Mouse (Mus musculus) forebrain, embryonic 14.5 days (tissue): ENCODE measurements at regions not wholly inside any gene's neighbourhood (a gene's known extent, or its start where the extent isn't known, plus 50 kb on each side); places are given as distances from the start of the nearest gene placed in this dataset.

Source experiments
- ATAC-seq: fragments of 200-750 bp; cut with Nextera tagmentation; 2 replicates; pipeline ENCODE4 v1.8.0; 2017; ENCODE audit warnings: mild to moderate bottlenecking, moderate library complexity
- DNase-seq: peaks from one replicate; pipeline ENCODE4 v3.0.0-alpha.2; 2015; ENCODE audit warnings: low spot score
- H3K27ac ChIP-seq: fragments of 300-500 bp; sonication (generic); 2 replicates; pipeline ENCODE4 v1.5.1; 2014; ENCODE audit warnings: low read depth, mild to moderate bottlenecking, control low read depth, low read length, moderate library complexity
- H3K27me3 ChIP-seq: fragments of 300-500 bp; sonication (generic); replicated peaks from 2 replicates; pipeline ENCODE4 v1.6.1; 2014; ENCODE audit warnings: low read length, control low read depth, mixed read lengths; ENCODE audit not compliant: control insufficient read depth, insufficient read depth
- H3K36me3 ChIP-seq: fragments of 300-500 bp; sonication (generic); 2 replicates; pipeline ENCODE4 v1.6.1; 2014; ENCODE audit warnings: low read length, control low read depth; ENCODE audit not compliant: control insufficient read depth, insufficient read depth
- H3K4me1 ChIP-seq: fragments of 300-500 bp; sonication (generic); 2 replicates; pipeline ENCODE4 v1.6.1; 2014; ENCODE audit warnings: antibody characterized with exemption, low read length, control low read depth; ENCODE audit not compliant: control insufficient read depth, insufficient read depth
- H3K4me2 ChIP-seq: fragments of 300-500 bp; sonication (generic); 2 replicates; pipeline ENCODE4 v1.6.1; 2014; ENCODE audit warnings: mild to moderate bottlenecking, control low read depth, low read length
- H3K4me3 ChIP-seq: fragments of 300-500 bp; sonication (generic); 2 replicates; pipeline ENCODE4 v1.5.1; 2014; ENCODE audit warnings: low read depth, low read length, control low read depth
- H3K9ac ChIP-seq: fragments of 300-500 bp; sonication (generic); 2 replicates; pipeline ENCODE4 v1.6.1; 2014; ENCODE audit warnings: mild to moderate bottlenecking, low read length, control low read depth, moderate library complexity
- H3K9me3 ChIP-seq: fragments of 300-500 bp; sonication (generic); replicated peaks from 2 replicates; pipeline ENCODE4 v1.6.1; 2016; ENCODE audit warnings: low read length, control low read depth, mixed read lengths; ENCODE audit not compliant: control insufficient read depth
- WGBS: fragments of 180-500 bp; shearing (Covaris S2); extraction: QIAGEN DNeasy Blood & Tissue Kit; methylation state at CpG from one replicate; pipeline ENCODE4 v1.1.7; 2014; 5-methylcytosine and 5-hydroxymethylcytosine counted together

DNA sequence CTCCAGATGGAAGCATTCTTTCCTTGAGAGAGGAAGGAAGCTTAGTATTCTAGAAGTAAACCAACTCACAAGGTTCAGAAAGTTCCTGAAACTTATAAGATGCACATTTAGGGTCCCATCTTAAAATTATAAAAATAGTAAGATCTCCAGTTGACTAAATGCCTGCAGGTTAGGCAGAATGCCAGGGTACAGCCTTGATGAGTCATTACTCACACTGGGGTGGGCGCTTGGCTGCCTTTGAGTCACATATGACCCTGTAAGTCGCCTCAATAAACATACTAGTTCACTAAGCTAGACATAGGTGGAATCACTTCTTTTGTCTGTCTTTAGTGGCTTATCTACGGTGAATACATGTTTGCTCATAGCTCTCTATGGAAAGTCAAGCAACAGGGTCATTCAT, 87.9 kb upstream of the Vangl1 start:
- H3K4me1 ChIP-seq = no peaks in the 10 kb centered on the region
- no peaks in the 10 kb centered on the region for H3K36me3 ChIP-seq
- DNase-seq (no peak), ATAC-seq (no peak)
- H3K27me3 ChIP-seq = no peaks in the 10 kb centered on the region
- no peak overlapping the region for H3K4me3 ChIP-seq
- H3K27ac ChIP-seq = no peak overlapping the region
- H3K4me2 ChIP-seq = no peak overlapping the region
- 90% methylated on average over 3 of the region's 3 CpGs for WGBS
- no peak overlapping the region for H3K9ac ChIP-seq
- H3K9me3 ChIP-seq = no peaks in the 10 kb centered on the region

DNA sequence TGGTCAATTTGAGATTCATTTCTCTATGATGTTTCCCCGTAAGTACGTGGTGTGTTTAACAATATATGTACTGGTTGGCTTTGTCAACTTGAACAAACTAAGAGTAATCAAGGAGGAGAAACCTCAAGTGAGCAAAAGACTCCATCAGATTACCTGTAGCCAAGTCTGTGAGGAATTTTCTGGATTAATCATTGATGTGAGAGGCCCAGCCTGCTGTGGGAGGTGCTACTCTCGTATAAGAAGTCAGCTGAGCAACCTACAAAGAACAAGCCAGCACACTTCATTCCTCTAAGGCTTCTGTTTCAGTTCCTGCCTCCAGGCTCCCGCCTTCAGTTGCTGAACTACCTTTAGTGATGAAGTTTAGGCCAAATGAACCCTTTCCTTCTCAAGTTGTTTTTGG, 77.5 kb upstream of the Vangl1 start:
- Histone ChIP-seq H3K4me2 (no peak overlapping the region), H3K9me3 (no peaks in the 10 kb centered on the region), H3K9ac (no peak overlapping the region), H3K4me3 (no peak overlapping the region), H3K4me1 (no peaks in the 10 kb centered on the region), H3K27me3 (no peaks in the 10 kb centered on the region), H3K36me3 (no peaks in the 10 kb centered on the region), H3K27ac (no peak overlapping the region)
- ATAC-seq (no peak), DNase-seq (no peak)
- 81% methylated on average over 4 of the region's 4 CpGs for WGBS

DNA sequence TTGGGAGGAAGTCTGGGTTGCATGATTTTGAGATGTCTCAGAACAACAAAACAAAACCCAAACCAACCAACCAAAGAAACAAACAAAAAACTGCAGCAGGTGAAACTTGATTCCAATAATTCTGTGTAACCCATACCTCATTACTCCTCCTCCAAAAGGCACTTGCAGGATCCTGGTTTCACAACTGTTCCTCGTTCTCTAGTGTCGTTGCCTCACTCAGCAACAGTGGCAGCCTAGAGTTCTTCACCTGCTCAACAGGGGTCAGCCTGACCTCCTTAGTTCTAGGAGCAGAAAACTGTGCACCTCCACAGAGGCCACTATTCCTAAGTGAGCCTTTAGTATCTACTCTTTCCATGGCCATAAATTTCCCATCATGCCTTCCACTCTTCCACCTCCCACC, 72.3 kb upstream of the Vangl1 start:
- no peak for ATAC-seq
- Histone ChIP-seq H3K9me3 (no peaks in the 10 kb centered on the region), H3K27ac (no peak overlapping the region), H3K4me3 (no peak overlapping the region), H3K36me3 (no peaks in the 10 kb centered on the region), H3K4me1 (no peaks in the 10 kb centered on the region), H3K27me3 (no peaks in the 10 kb centered on the region), H3K9ac (no peak overlapping the region), H3K4me2 (no peak overlapping the region)
- WGBS = 79% methylated on average over 2 of the region's 2 CpGs
- DNase-seq = no peak

DNA sequence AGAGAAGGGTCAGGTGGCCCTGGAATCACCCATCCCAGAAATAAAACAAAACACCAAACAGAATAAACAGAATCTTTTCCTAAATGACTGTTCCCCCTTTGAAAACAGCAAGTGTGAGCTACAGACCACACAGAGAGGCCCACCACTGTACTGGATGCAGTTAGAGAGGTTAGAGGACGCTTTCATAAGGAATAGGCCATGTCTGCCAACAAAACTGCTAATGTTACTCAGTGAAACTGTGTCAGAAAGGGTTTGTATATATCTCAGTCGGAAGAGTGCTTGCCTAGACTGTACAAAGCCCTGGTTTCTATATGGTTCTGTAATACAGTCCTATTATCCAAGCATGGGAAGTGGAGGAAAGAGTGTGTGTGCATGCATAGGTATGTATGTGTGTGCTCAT, 71.8 kb upstream of the Vangl1 start:
- no peak overlapping the region for H3K4me2 ChIP-seq
- H3K9ac ChIP-seq = no peak overlapping the region
- no peaks in the 10 kb centered on the region for H3K36me3 ChIP-seq
- H3K9me3 ChIP-seq = no peaks in the 10 kb centered on the region
- ATAC-seq (no peak), DNase-seq (no peak)
- H3K27me3 ChIP-seq = no peaks in the 10 kb centered on the region
- H3K27ac ChIP-seq = no peak overlapping the region
- H3K4me1 ChIP-seq = no peaks in the 10 kb centered on the region
- WGBS = 79% methylated on average over 2 of the region's 2 CpGs
- H3K4me3 ChIP-seq = no peak overlapping the region

DNA sequence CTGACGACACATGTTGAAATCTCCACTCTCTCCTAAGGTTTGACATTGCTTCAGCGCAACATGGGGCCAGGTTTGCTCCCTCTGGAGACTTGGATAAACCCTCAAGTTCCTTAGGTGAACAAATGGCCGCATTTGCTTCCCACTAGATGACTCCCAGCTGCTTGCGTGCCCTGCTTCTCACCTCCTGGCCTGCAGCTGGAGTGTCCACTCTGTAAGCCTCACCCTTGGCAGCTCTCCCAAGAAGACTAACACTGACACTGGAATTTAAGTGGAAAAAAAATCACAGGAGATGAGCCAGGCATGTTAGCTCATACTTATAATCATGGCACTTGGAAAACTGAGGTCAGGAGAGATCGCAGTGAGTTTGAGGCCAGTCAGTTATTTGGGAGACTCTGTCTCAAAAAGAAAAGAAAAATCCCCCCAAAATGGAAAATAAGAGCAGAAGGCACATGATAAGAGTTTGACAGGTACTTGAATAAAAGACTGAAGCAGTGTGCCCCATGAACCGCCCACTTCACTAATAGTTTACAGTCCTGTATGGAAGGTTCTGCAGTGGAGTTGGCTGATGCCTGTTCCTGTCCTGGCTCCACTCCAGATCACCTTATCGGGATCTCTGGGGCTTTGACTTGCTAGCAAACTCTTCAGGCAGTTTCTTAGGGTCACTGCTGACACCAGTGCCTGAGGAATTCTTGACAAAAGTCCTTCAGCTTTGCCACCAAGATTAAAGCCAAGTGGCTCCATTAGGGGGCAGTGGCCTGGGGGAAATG, 70.9 kb upstream of the Vangl1 start:
- WGBS = 89% methylated on average over 7 of the region's 7 CpGs
- H3K9ac ChIP-seq = no peak overlapping the region
- no peak for DNase-seq
- no peaks in the 10 kb centered on the region for H3K36me3 ChIP-seq
- no peaks in the 10 kb centered on the region for H3K9me3 ChIP-seq
- H3K4me2 ChIP-seq = no peak overlapping the region
- no peak for ATAC-seq
- H3K27ac ChIP-seq = no peak overlapping the region
- H3K4me3 ChIP-seq = no peak overlapping the region
- no peaks in the 10 kb centered on the region for H3K27me3 ChIP-seq
- no peaks in the 10 kb centered on the region for H3K4me1 ChIP-seq

DNA sequence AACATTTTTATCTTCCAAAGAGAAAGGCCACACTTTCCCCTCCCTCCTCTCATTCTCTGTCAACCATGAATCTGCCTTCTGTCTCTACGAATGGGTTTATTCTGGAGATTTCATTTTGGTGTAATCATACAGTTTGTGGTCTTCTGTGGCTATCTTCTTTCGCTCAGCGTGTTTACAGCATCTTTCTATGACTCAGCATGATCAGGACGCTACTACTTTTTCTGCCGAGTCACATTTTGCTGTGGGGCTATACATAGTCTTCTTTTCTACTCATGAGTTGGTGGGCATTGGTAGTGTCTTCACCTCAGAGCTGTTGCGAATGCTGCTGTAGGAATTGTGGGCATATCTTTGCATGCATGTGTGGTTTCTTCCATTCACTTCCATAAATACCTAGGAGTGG, 66.3 kb upstream of the Vangl1 start:
- Histone ChIP-seq H3K36me3 (no peaks in the 10 kb centered on the region), H3K9me3 (no peaks in the 10 kb centered on the region), H3K4me3 (no peak overlapping the region), H3K4me1 (no peaks in the 10 kb centered on the region), H3K27ac (no peak overlapping the region), H3K9ac (no peak overlapping the region), H3K4me2 (no peak overlapping the region), H3K27me3 (no peaks in the 10 kb centered on the region)
- 95% methylated on average over 6 of the region's 6 CpGs for WGBS
- DNase-seq = no peak
- ATAC-seq = no peak

DNA sequence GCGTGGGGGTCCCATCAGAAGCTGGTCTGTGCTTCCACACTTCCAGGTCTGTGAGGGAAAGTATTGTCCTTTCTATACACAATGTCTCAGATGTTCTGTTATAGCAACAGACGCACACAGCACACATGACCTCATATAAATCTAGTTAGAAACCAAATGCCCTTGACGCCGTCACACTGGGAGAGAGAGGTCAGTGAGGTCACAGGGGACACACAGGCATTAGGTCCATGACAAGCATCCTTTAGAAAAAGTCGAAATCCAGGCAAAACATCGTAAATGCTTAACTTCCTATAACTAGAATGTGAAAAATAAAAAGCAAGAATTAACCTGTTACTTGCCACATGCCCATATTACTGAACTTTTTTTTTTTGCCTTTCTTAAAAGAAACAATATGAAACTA, 65.8 kb upstream of the Vangl1 start:
- Histone ChIP-seq H3K4me3 (no peak overlapping the region), H3K27ac (no peak overlapping the region), H3K27me3 (no peaks in the 10 kb centered on the region), H3K4me1 (no peaks in the 10 kb centered on the region), H3K9ac (no peak overlapping the region), H3K36me3 (no peaks in the 10 kb centered on the region), H3K9me3 (no peaks in the 10 kb centered on the region), H3K4me2 (no peak overlapping the region)
- DNase-seq (no peak), ATAC-seq (no peak)
- 77% methylated on average over 6 of the region's 6 CpGs for WGBS

DNA sequence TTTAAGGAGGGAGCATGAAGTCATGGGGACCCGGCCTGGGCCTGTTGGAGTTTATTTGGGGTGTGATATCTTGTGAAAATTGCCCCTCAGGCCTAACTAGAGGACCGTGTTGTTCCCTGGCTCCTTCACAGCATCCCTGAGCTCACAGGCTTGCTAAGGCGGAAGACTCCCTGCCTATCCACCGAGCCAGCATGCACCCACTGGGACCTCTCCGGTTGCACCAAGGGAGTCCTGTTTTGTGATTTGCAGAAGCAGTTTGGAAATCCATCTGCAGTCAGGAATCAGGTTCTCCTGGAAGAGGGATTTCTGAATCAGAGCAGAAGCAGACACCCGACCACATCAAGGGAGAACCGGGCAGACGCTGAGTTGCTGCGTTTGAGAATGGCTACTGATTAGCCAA, 61.6 kb upstream of the Vangl1 start:
- Histone ChIP-seq H3K4me2 (no peak overlapping the region), H3K4me1 (no peaks in the 10 kb centered on the region), H3K4me3 (no peak overlapping the region), H3K27ac (no peak overlapping the region), H3K9me3 (no peaks in the 10 kb centered on the region), H3K9ac (no peak overlapping the region), H3K27me3 (no peaks in the 10 kb centered on the region), H3K36me3 (no peaks in the 10 kb centered on the region)
- WGBS = 84% methylated on average over 9 of the region's 9 CpGs
- no peak for ATAC-seq
- DNase-seq = no peak

DNA sequence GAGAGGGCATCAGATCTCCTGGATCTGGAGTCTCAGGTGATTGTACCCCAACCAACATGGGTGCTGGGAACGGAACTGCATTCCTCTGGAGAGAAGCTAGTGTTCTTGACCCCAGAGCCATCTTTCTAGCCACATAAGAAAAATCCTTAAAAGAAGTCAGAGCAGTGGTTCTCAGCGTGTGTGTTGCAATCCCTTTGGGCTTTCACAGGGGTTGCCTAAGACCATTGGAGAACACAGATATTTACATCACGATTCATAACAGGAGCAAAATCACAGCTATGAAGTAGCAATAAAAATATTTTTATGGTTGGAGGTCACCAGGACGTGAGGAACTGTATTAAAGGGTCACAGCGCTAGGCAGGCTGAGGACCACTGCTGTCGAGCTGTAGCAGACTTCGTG, 60.7 kb upstream of the Vangl1 start:
- ATAC-seq = no peak
- Histone ChIP-seq H3K9me3 (no peaks in the 10 kb centered on the region), H3K27me3 (no peaks in the 10 kb centered on the region), H3K9ac (no peak overlapping the region), H3K36me3 (no peaks in the 10 kb centered on the region), H3K4me1 (no peaks in the 10 kb centered on the region), H3K4me2 (no peak overlapping the region), H3K27ac (no peak overlapping the region), H3K4me3 (no peak overlapping the region)
- DNase-seq = no peak
- 81% methylated on average over 7 of the region's 7 CpGs for WGBS
